Mouse (Mus musculus) bone marrow, adult 2 months (tissue): ENCODE results near the gene Zfp369.

ENCODE experiments used
- CTCF ChIP-seq: fragments of 200-500 bp; IDR thresholded peaks from 2 replicates; pipeline ENCODE4 v1.5.1; 2011; ENCODE audit warnings: low read length, control low read depth; ENCODE audit not compliant: control insufficient read depth, insufficient read depth
- POLR2A ChIP-seq: fragments of 200-500 bp; IDR thresholded peaks from 2 replicates; pipeline ENCODE4 v1.6.1; 2011; ENCODE audit warnings: low read depth, mild to moderate bottlenecking, control low read depth, low read length, borderline replicate concordance; ENCODE audit not compliant: control insufficient read depth

- TF ChIP-seq CTCF (no peak), POLR2A (no peak)
Measured at GRCm38 (mm10) chr13:65241627-65242318, 36.8 kb upstream of the Zfp369 start.
